Mouse (Mus musculus) myocyte (in vitro differentiated cells): ENCODE data around the gene Osbpl3. TPM values are rescaled to one million over a fixed set of nuclear protein-coding genes. Genes with fewer than 3 reads are reported as not detected.

Experiments
- H3K27me3 ChIP-seq: one replicate; pipeline ENCODE4 v1.6.1; 2011; ENCODE audit not compliant: control insufficient read depth, insufficient read depth, insufficient read length
- H3K36me3 ChIP-seq: one replicate; pipeline ENCODE4 v1.6.1; 2011; ENCODE audit not compliant: control insufficient read depth, insufficient read depth
- H3K4me2 ChIP-seq: one replicate; pipeline ENCODE4 v1.6.1; 2011; ENCODE audit warnings: low read depth, control low read depth
- H3K4me3 ChIP-seq: one replicate; pipeline ENCODE4 v1.5.1; 2011; ENCODE audit warnings: mild to moderate bottlenecking, control low read depth, moderate library complexity
- H3K79me2 ChIP-seq: one replicate; pipeline ENCODE4 v1.6.1; 2011; ENCODE audit not compliant: control insufficient read depth, insufficient read depth
- H3ac ChIP-seq: one replicate; pipeline ENCODE4 v1.6.1; 2011; ENCODE audit not compliant: control insufficient read depth, insufficient read length
- CEBPB ChIP-seq: IDR thresholded peaks from 2 replicates; pipeline ENCODE4 v1.6.1; 2011; ENCODE audit warnings: mild to moderate bottlenecking, moderate library complexity; ENCODE audit not compliant: poor library complexity, insufficient read depth, severe bottlenecking
- E2F4 ChIP-seq: IDR thresholded peaks from one replicate; pipeline ENCODE4 v1.6.1; 2011; ENCODE audit warnings: mild to moderate bottlenecking, control low read depth, moderate library complexity; ENCODE audit not compliant: insufficient read depth
- MAX ChIP-seq: IDR thresholded peaks from one replicate; pipeline ENCODE4 v1.6.1; 2011; ENCODE audit warnings: low read depth, mild to moderate bottlenecking, control low read depth
- MYOD1 ChIP-seq, 3 experiments: IDR thresholded peaks; one replicate each; pipeline ENCODE4 v1.6.1; 2011; ENCODE audit warnings: control low read depth in 2 of 3, low read depth in 2 of 3, mild to moderate bottlenecking in 2 of 3, moderate library complexity in 1 of 3; ENCODE audit not compliant: insufficient read length in 2 of 3, control insufficient read depth in 1 of 3
- MYOG ChIP-seq, 3 experiments: IDR thresholded peaks; one replicate each; pipeline ENCODE4 v1.6.1; 2011; ENCODE audit warnings: control low read depth in 2 of 3, low read depth in 2 of 3, mild to moderate bottlenecking in 2 of 3; ENCODE audit not compliant: insufficient read length in 2 of 3, control insufficient read depth in 1 of 3, insufficient read depth in 1 of 3
- POLR2A ChIP-seq: IDR thresholded peaks from one replicate; pipeline ENCODE4 v1.6.1; 2011; ENCODE audit warnings: low read depth, mild to moderate bottlenecking, control low read depth, moderate library complexity; ENCODE audit not compliant: insufficient read length
- POLR2AphosphoS2 ChIP-seq: IDR thresholded peaks from one replicate; pipeline ENCODE4 v1.6.1; 2011; ENCODE audit warnings: low read depth, control low read depth; ENCODE audit not compliant: insufficient read length
- REST ChIP-seq: IDR thresholded peaks from one replicate; pipeline ENCODE4 v1.6.1; 2011; ENCODE audit warnings: mild to moderate bottlenecking, control low read depth, moderate library complexity; ENCODE audit not compliant: insufficient read depth, insufficient read length
- SRF ChIP-seq: IDR thresholded peaks from one replicate; pipeline ENCODE4 v1.6.1; 2011; ENCODE audit warnings: low read depth; ENCODE audit not compliant: control insufficient read depth, insufficient read length
- TCF12 ChIP-seq: IDR thresholded peaks from one replicate; pipeline ENCODE4 v1.6.1; 2011; ENCODE audit warnings: mild to moderate bottlenecking, control low read depth; ENCODE audit not compliant: poor library complexity, insufficient read depth, severe bottlenecking
- TCF3 ChIP-seq: IDR thresholded peaks from one replicate; pipeline ENCODE4 v1.6.1; 2011; ENCODE audit warnings: low read depth, control low read depth; ENCODE audit not compliant: insufficient read length
- USF1 ChIP-seq: IDR thresholded peaks from one replicate; pipeline ENCODE4 v1.6.1; 2011; ENCODE audit warnings: low read depth, mild to moderate bottlenecking, control low read depth, moderate library complexity
- polyA plus RNA-seq: library from polyadenylated mRNA; unstranded; fragments of >200 nt; fragmentation: generic; extraction: Trizol; gene quantifications from one replicate; pipeline ENCODE4 v1.2.1, GENCODE M21; 2012; ENCODE audit warnings: missing spikeins

Gene Osbpl3
- polyA plus RNA-seq, 1 experiment, result 8.9 TPM

GRCm38 (mm10) chr6:50316795-50317505 is 139.1 kb downstream of the Osbpl3 start:
- H3K4me3 ChIP-seq, result no peak overlapping the region
- no peak overlapping the region for H3K4me2 ChIP-seq
- H3K79me2 ChIP-seq, result no peaks in the 10 kb centered on the region
- TF ChIP-seq TCF12, result no peak
- no peak for TF ChIP-seq MYOG (IDR thresholded peaks at IDR 0.05; ENCODE audit: control insufficient read depth in 1 of 3, insufficient read depth in 1 of 3, insufficient read length in 2 of 3, low read depth in 2 of 3)
- no peak for TF ChIP-seq TCF3
- TF ChIP-seq POLR2A, result no peak
- no peak for TF ChIP-seq USF1
- TF ChIP-seq CEBPB, result no peak
- TF ChIP-seq POLR2AphosphoS2, result no peak
- TF ChIP-seq E2F4, result no peak
- no peak for TF ChIP-seq SRF
- TF ChIP-seq MAX, result no peak
- TF ChIP-seq MYOD1 (IDR thresholded peaks at IDR 0.05; ENCODE audit: control insufficient read depth in 1 of 3, insufficient read length in 2 of 3, low read depth in 2 of 3), result no peak
- TF ChIP-seq REST, result no peak
- H3ac ChIP-seq, result no peak overlapping the region
- no peaks in the 10 kb centered on the region for H3K27me3 ChIP-seq
- H3K36me3 ChIP-seq, result no peaks in the 10 kb centered on the region

GRCm38 (mm10) chr6:50314406-50315071 is 141.5 kb downstream of the Osbpl3 start:
- no peak overlapping the region for H3K4me3 ChIP-seq
- no peak for TF ChIP-seq MAX
- H3ac ChIP-seq, result no peak overlapping the region
- H3K79me2 ChIP-seq, result no peaks in the 10 kb centered on the region
- no peaks in the 10 kb centered on the region for H3K27me3 ChIP-seq
- H3K4me2 ChIP-seq, result no peak overlapping the region
- no peaks in the 10 kb centered on the region for H3K36me3 ChIP-seq

- no peak overlapping the region for H3K4me3 ChIP-seq
- no peaks in the 10 kb centered on the region for H3K36me3 ChIP-seq
- no peak overlapping the region for H3K4me2 ChIP-seq
- no peak for TF ChIP-seq POLR2AphosphoS2
- no peak for TF ChIP-seq REST
- TF ChIP-seq MAX, result no peak
- TF ChIP-seq TCF3, result no peak
- no peak for TF ChIP-seq TCF12
- no peak for TF ChIP-seq MYOD1 (IDR thresholded peaks at IDR 0.05; ENCODE audit: control insufficient read depth in 1 of 3, insufficient read length in 2 of 3, low read depth in 2 of 3)
- TF ChIP-seq SRF, result no peak
- no peak for TF ChIP-seq USF1
- no peak for TF ChIP-seq CEBPB
- TF ChIP-seq MYOG (IDR thresholded peaks at IDR 0.05; ENCODE audit: control insufficient read depth in 1 of 3, insufficient read depth in 1 of 3, insufficient read length in 2 of 3, low read depth in 2 of 3), result no peak
- no peak for TF ChIP-seq E2F4
- TF ChIP-seq POLR2A, result no peak
- H3K79me2 ChIP-seq, result no peaks in the 10 kb centered on the region
- no peak overlapping the region for H3ac ChIP-seq
- H3K27me3 ChIP-seq, result no peaks in the 10 kb centered on the region
Measured at GRCm38 (mm10) chr6:50312647-50313046, 143.4 kb downstream of the Osbpl3 start.

- TF ChIP-seq CEBPB (no peak), TCF3 (no peak), MYOG (IDR thresholded peaks at IDR 0.05; ENCODE audit: control insufficient read depth in 1 of 3, insufficient read depth in 1 of 3, insufficient read length in 2 of 3, low read depth in 2 of 3) (no peak), POLR2AphosphoS2 (no peak), MYOD1 (IDR thresholded peaks at IDR 0.05; ENCODE audit: control insufficient read depth in 1 of 3, insufficient read length in 2 of 3, low read depth in 2 of 3) (no peak), REST (no peak), USF1 (no peak), SRF (no peak), TCF12 (no peak), E2F4 (no peak), MAX (no peak), POLR2A (no peak)
- H3K4me3 ChIP-seq, result no peak overlapping the region
- no peaks in the 10 kb centered on the region for H3K79me2 ChIP-seq
- peaks cover 4% of the 10 kb centered on the region for H3K36me3 ChIP-seq
- H3ac ChIP-seq, result no peak overlapping the region
- H3K27me3 ChIP-seq, result no peaks in the 10 kb centered on the region
- no peak overlapping the region for H3K4me2 ChIP-seq
Measured at GRCm38 (mm10) chr6:50309019-50309418, 147.0 kb downstream of the Osbpl3 start.

GRCm38 (mm10) chr6:50306625-50307024 is 149.4 kb downstream of the Osbpl3 start:
- Histone ChIP-seq H3K79me2 (no peaks in the 10 kb centered on the region), H3K4me3 (no peak overlapping the region), H3K4me2 (no peak overlapping the region), H3K27me3 (no peaks in the 10 kb centered on the region), H3K36me3 (peaks cover 4% of the 10 kb centered on the region), H3ac (no peak overlapping the region)
- TF ChIP-seq USF1, result no peak
- no peak for TF ChIP-seq MYOD1 (IDR thresholded peaks at IDR 0.05; ENCODE audit: control insufficient read depth in 1 of 3, insufficient read length in 2 of 3, low read depth in 2 of 3)
- TF ChIP-seq TCF12, result no peak
